Mouse (Mus musculus): Measurements from ENCODE around the gene Pcp4.
"Not testable (repeated sequence)": the region's sequence is repeated elsewhere in the genome, so short reads cannot be mapped to it uniquely, and the experiment has no call there.

Pcp4 gene

GRCm38 (mm10) chr16:96467445-96467844 lies at the start of gene Pcp4:
Gene Pcp4, plus strand, starts transcription at chr16:96467606.
- peak; percentile 75 for DNase-seq

- DNase-seq = no peak
Measured at GRCm38 (mm10) chr16:96425044-96425443, 42.4 kb upstream of the Pcp4 start.

GRCm38 (mm10) chr16:96426671-96427070 lies 40.7 kb upstream of the Pcp4 start:
- no peak for DNase-seq

GRCm38 (mm10) chr16:96429046-96429445 lies 38.4 kb upstream of the Pcp4 start:
- no peak for DNase-seq

- no peak for DNase-seq
Measured at GRCm38 (mm10) chr16:96433266-96433665, 34.1 kb upstream of the Pcp4 start.

GRCm38 (mm10) chr16:96434024-96434785 lies 33.2 kb upstream of the Pcp4 start:
- no peak for DNase-seq

- DNase-seq = no peak
Measured at GRCm38 (mm10) chr16:96438946-96439345, 28.5 kb upstream of the Pcp4 start.

- DNase-seq = no peak
Measured at GRCm38 (mm10) chr16:96439682-96440081, 27.7 kb upstream of the Pcp4 start.

- DNase-seq = peak; percentile 28
Measured at GRCm38 (mm10) chr16:96440871-96441270, 26.5 kb upstream of the Pcp4 start.

GRCm38 (mm10) chr16:96441826-96442225 lies 25.6 kb upstream of the Pcp4 start:
- no peak for DNase-seq

- no peak for DNase-seq
Measured at GRCm38 (mm10) chr16:96443468-96443867, 23.9 kb upstream of the Pcp4 start, which contains the start of gene Itgb2l. Gene Itgb2l, minus strand, starts transcription at chr16:96443619.

GRCm38 (mm10) chr16:96450871-96451270 lies 16.5 kb upstream of the Pcp4 start:
- not testable (repeated sequence) for DNase-seq

- DNase-seq = no peak
Measured at GRCm38 (mm10) chr16:96454086-96454485, 13.3 kb upstream of the Pcp4 start.

GRCm38 (mm10) chr16:96457612-96458011 lies 9.8 kb upstream of the Pcp4 start:
- no peak for DNase-seq

GRCm38 (mm10) chr16:96459356-96459755 lies 8.1 kb upstream of the Pcp4 start:
- DNase-seq = no peak

- DNase-seq = no peak
Measured at GRCm38 (mm10) chr16:96460788-96461187, 6.6 kb upstream of the Pcp4 start.

- peak; percentile 14 for DNase-seq
Measured at GRCm38 (mm10) chr16:96468011-96468410, 605 bp downstream of the Pcp4 start.

GRCm38 (mm10) chr16:96468698-96469097 lies 1.3 kb downstream of the Pcp4 start:
- peak; percentile 86 for DNase-seq

GRCm38 (mm10) chr16:96469640-96470039 lies 2.2 kb downstream of the Pcp4 start:
- DNase-seq = peak; percentile 11

GRCm38 (mm10) chr16:96472361-96472760 lies 5.0 kb downstream of the Pcp4 start:
- DNase-seq = no peak

GRCm38 (mm10) chr16:96472816-96473215 lies 5.4 kb downstream of the Pcp4 start:
- no peak for DNase-seq

GRCm38 (mm10) chr16:96474185-96474584 lies 6.8 kb downstream of the Pcp4 start:
- no peak for DNase-seq

GRCm38 (mm10) chr16:96481791-96482190 lies 14.4 kb downstream of the Pcp4 start:
- DNase-seq = no peak

GRCm38 (mm10) chr16:96487007-96487684 lies 19.7 kb downstream of the Pcp4 start:
- DNase-seq = no peak

All from retina, postnatal 1 day (tissue).